Mouse (Mus musculus): ENCODE measurements at regions not wholly inside any gene's neighbourhood (a gene's known extent, or its start where the extent isn't known, plus 50 kb on each side); places are given as distances from the start of the nearest gene placed in this dataset.

- TF ChIP-seq CTCF (IDR thresholded peaks at IDR 0.05) (no peak), EP300 (IDR thresholded peaks at IDR 0.05) (no peak)
Measured at GRCm38 (mm10) chr3:38389647-38390046, 95.0 kb downstream of the Ankrd50 start.
